In genomic region chr16:33670933-33671332, GRCm38 (mm10) we compare ENCODE assay signal across 15 mouse cellular contexts. TPM values are rescaled to one million over a fixed set of nuclear protein-coding genes. Genes with fewer than 3 reads are reported as not detected.
DNase-seq lines count a peak whose midpoint lies in the region; ATAC-seq and TF ChIP-seq lines count a peak whose summit lies in the region.
"Had no signal": no experiment of that assay in that cellular context is flagged by ENCODE, and none has a peak within 500 bp of the region (broad histone marks: within the 10 kb centered on the region; RNA-seq: fewer than 3 reads in every experiment).

No protein-coding gene starts in this region.

- TF ChIP-seq POLR2A in cerebellum, adult 2 months (IDR thresholded peaks at IDR 0.05; ENCODE audit: borderline replicate concordance, insufficient read depth, low read length): no peak

- no peak for TF ChIP-seq CTCF in cerebellum, adult 2 months (IDR thresholded peaks at IDR 0.05; ENCODE audit: borderline replicate concordance, insufficient read depth, low read depth, low read length)
- no peak for TF ChIP-seq CTCF in layer of hippocampus, adult 2 months (conservative IDR thresholded peaks at IDR 0.05)

- no peaks in the 10 kb centered on the region for H3K36me3 ChIP-seq in heart, embryonic 13.5 days
- H3K36me3 ChIP-seq in heart, embryonic 12.5 days: no peaks in the 10 kb centered on the region
- H3K36me3 ChIP-seq in limb, embryonic 15.5 days: no peaks in the 10 kb centered on the region
- H3K36me3 ChIP-seq: kidney, embryonic 15.5 days; limb, embryonic 13.5 days; neural tube, embryonic 13.5 days had no signal

- no peaks in the 10 kb centered on the region for H3K9me3 ChIP-seq in heart, embryonic 13.5 days
- 0 out of 2 replicates have a peak, but pooled peaks cover 3% of the 10 kb centered on the region for H3K9me3 ChIP-seq in heart, embryonic 12.5 days (replicated peaks)
- H3K9me3 ChIP-seq in limb, embryonic 15.5 days: no peaks in the 10 kb centered on the region
- H3K9me3 ChIP-seq: kidney, embryonic 15.5 days; limb, embryonic 13.5 days; neural tube, embryonic 13.5 days had no signal

- no peak for ATAC-seq in heart, embryonic 13.5 days (ENCODE audit: extremely low read depth, insufficient number of reproducible peaks, low FRiP score, low TSS enrichment)
- ATAC-seq in heart, embryonic 12.5 days (ENCODE audit: insufficient number of reproducible peaks, low FRiP score): no peak
- ATAC-seq in limb, embryonic 15.5 days (ENCODE audit: insufficient number of reproducible peaks, low FRiP score, low TSS enrichment, low read depth): no peak

- H3K4me3 ChIP-seq in cerebellum, adult 2 months (replicated peaks; ENCODE audit: insufficient read depth, low read depth, low read length): no peak overlapping the region
- no peak overlapping the region for H3K4me3 ChIP-seq in heart, embryonic 13.5 days
- no peak overlapping the region for H3K4me3 ChIP-seq in heart, embryonic 12.5 days
- H3K4me3 ChIP-seq in layer of hippocampus, adult 2 months: no peak overlapping the region
- no peak overlapping the region for H3K4me3 ChIP-seq in limb, embryonic 15.5 days
- H3K4me3 ChIP-seq: kidney, embryonic 15.5 days; limb, embryonic 13.5 days; neural tube, embryonic 13.5 days had no signal

- DNase-seq in cerebellum, adult 2 months: no peak
- DNase-seq in cerebellum, adult 11 months: no peak
- no peak for DNase-seq in layer of hippocampus, adult 2 months (ENCODE audit: low spot score in 2 of 2)
- DNase-seq in layer of hippocampus, adult 9-10 months (ENCODE audit: low spot score): no peak
- no peak for DNase-seq in liver
- DNase-seq: adrenal gland, adult 8-10 months; gastrocnemius, postnatal 25 days; right cerebral cortex, postnatal 25 days; thymus, adult 2 months had no signal

- peak overlapping the region; percentile 57 for H3K27ac ChIP-seq in cerebellum, adult 2 months (ENCODE audit: insufficient read depth, low read length)
- peak overlapping the region; percentile 26 for H3K27ac ChIP-seq in heart, embryonic 13.5 days (replicated peaks)
- H3K27ac ChIP-seq in heart, embryonic 12.5 days (ENCODE audit: poor library complexity, severe bottlenecking): no peak overlapping the region
- H3K27ac ChIP-seq in layer of hippocampus, adult 2 months: peak overlapping the region; percentile 44; the same call in 1 of the 2 replicates
- H3K27ac ChIP-seq in limb, embryonic 15.5 days: 0 out of 2 replicates have a peak overlapping the region, but pooled peaks have one; percentile 28
- H3K27ac ChIP-seq: kidney, embryonic 15.5 days; limb, embryonic 13.5 days; neural tube, embryonic 13.5 days had no signal

- H3K9ac ChIP-seq in heart, embryonic 13.5 days: no peak overlapping the region
- H3K9ac ChIP-seq in heart, embryonic 12.5 days: no peak overlapping the region
- H3K9ac ChIP-seq in limb, embryonic 15.5 days: no peak overlapping the region
- H3K9ac ChIP-seq: kidney, embryonic 15.5 days; limb, embryonic 13.5 days; neural tube, embryonic 13.5 days had no signal

- H3K4me1 ChIP-seq in cerebellum, adult 2 months (ENCODE audit: control insufficient read depth, insufficient read depth, low read length): peaks cover 16% of the 10 kb centered on the region; the same call in 1 of the 2 replicates
- H3K4me1 ChIP-seq in heart, embryonic 13.5 days: peaks cover 27% of the 10 kb centered on the region
- H3K4me1 ChIP-seq in heart, embryonic 12.5 days (replicated peaks): peaks cover 17% of the 10 kb centered on the region
- H3K4me1 ChIP-seq in limb, embryonic 15.5 days: peaks cover 10% of the 10 kb centered on the region
- H3K4me1 ChIP-seq: limb, embryonic 13.5 days had no signal

- 90% methylated on average over 2 of the region's 2 CpGs for WGBS in cerebellum, adult 2 months
- WGBS in heart, embryonic 13.5 days: 81% methylated on average over 2 of the region's 2 CpGs
- WGBS in heart, embryonic 12.5 days: 85% methylated on average over 2 of the region's 2 CpGs
- WGBS in limb, embryonic 15.5 days: 91% methylated on average over 2 of the region's 2 CpGs

- no peaks in the 10 kb centered on the region for H3K27me3 ChIP-seq in cerebellum, adult 2 months (ENCODE audit: control insufficient read depth, insufficient read depth, low read length)
- H3K27me3 ChIP-seq in heart, embryonic 13.5 days (replicated peaks): no peaks in the 10 kb centered on the region
- no peaks in the 10 kb centered on the region for H3K27me3 ChIP-seq in heart, embryonic 12.5 days (replicated peaks)
- no peaks in the 10 kb centered on the region for H3K27me3 ChIP-seq in limb, embryonic 15.5 days
- H3K27me3 ChIP-seq: kidney, embryonic 15.5 days; limb, embryonic 13.5 days; neural tube, embryonic 13.5 days had no signal

- H3K4me2 ChIP-seq in heart, embryonic 13.5 days: no peak overlapping the region
- no peak overlapping the region for H3K4me2 ChIP-seq in heart, embryonic 12.5 days
- H3K4me2 ChIP-seq in limb, embryonic 15.5 days: no peak overlapping the region
- H3K4me2 ChIP-seq: kidney, embryonic 15.5 days; limb, embryonic 13.5 days; neural tube, embryonic 13.5 days had no signal

RNA-seq across cellular contexts. Expression of gene Heg1, which starts 13.2 kb away (rescaled TPM):
- polyA plus RNA-seq in cerebellum, adult 2 months (2012; rRNA removed): 21.9 and 24.4 TPM in 2 replicates
- polyA plus RNA-seq in heart, embryonic 13.5 days (2015; fragmentation: Nextera tagmentation; extraction: Ambion mirVana): 32.3 and 33.7 TPM in 2 replicates
- polyA plus RNA-seq in heart, embryonic 12.5 days (2016; fragmentation: Nextera tagmentation; extraction: Ambion mirVana): 48.3 and 54.0 TPM in 2 replicates
- total RNA-seq in layer of hippocampus, adult 2 months (2021): 10 to 100 TPM; 24.6 to 28.8 TPM
- polyA plus RNA-seq in limb, embryonic 15.5 days (2015; fragmentation: Nextera tagmentation; extraction: Ambion mirVana): 15.7 and 16.9 TPM in 2 replicates
